Comparison of ENCODE assay signal across 25 mouse cellular contexts in the genomic region with DNA sequence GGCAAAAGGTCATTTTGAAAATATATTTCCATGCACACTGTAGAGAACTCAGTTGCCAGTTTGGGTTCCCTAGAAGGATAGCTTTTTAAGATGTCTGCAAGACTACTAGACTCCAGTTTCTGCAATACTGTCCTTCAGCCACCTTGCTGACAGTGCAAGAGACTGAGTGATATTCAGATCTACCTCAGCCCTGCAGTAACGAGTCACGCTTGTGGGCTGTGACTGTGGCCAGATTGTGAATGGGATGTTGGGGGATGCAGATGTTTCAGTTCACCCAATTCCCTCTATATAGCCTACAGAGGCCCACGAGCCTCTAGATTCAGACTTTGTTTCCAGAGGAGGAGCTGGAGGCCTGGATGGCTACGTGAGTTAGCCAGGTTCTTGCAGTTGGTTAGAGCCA.
DNase-seq lines count a peak whose midpoint lies in the region; ATAC-seq and TF ChIP-seq lines count a peak whose summit lies in the region.
"Had no signal": no experiment of that assay in that cellular context is flagged by ENCODE, and none has a peak within 500 bp of the region (broad histone marks: within the 10 kb centered on the region; RNA-seq: fewer than 3 reads in every experiment).

No protein-coding gene starts in this region.

- no peak overlapping the region for H3K4me2 ChIP-seq in midbrain, embryonic 11.5 days
- no peak overlapping the region for H3K4me2 ChIP-seq in midbrain, postnatal 0 days (ENCODE audit: low read depth, low read length, poor library complexity, severe bottlenecking)
- H3K4me2 ChIP-seq: embryonic facial prominence, embryonic 13.5 days; embryonic facial prominence, embryonic 15.5 days; forebrain, embryonic 13.5 days had no signal

- no peaks in the 10 kb centered on the region for H3K27me3 ChIP-seq in heart, embryonic 10.5 days (ENCODE audit: insufficient read depth, poor library complexity, severe bottlenecking)
- no peaks in the 10 kb centered on the region for H3K27me3 ChIP-seq in midbrain, embryonic 11.5 days (ENCODE audit: control insufficient read depth, insufficient read depth, low read length)
- no peaks in the 10 kb centered on the region for H3K27me3 ChIP-seq in midbrain, postnatal 0 days (ENCODE audit: insufficient read depth, low read length)
- no peaks in the 10 kb centered on the region for H3K27me3 ChIP-seq in MEL (ENCODE audit: control insufficient read depth in 1 of 2, insufficient read depth in 2 of 2, low read length in 2 of 2)
- H3K27me3 ChIP-seq: CH12.LX; embryonic facial prominence, embryonic 13.5 days; embryonic facial prominence, embryonic 15.5 days; forebrain, embryonic 13.5 days had no signal

- 89% methylated on average over 4 of the region's 4 CpGs for WGBS in heart, embryonic 10.5 days
- 82% methylated on average over 4 of the region's 4 CpGs for WGBS in midbrain, embryonic 11.5 days
- 87% methylated on average over 4 of the region's 4 CpGs for WGBS in midbrain, postnatal 0 days
- 85% methylated on average over 4 of the region's 4 CpGs for WGBS in lung, adult 2 months

- TF ChIP-seq EP300 in MEL (IDR thresholded peaks at IDR 0.05; ENCODE audit: low read depth in 1 of 2, low read length in 2 of 2), result no peak

- no peaks in the 10 kb centered on the region for H3K9me3 ChIP-seq in heart, embryonic 10.5 days
- no peaks in the 10 kb centered on the region for H3K9me3 ChIP-seq in midbrain, embryonic 11.5 days (ENCODE audit: control insufficient read depth, low read length)
- H3K9me3 ChIP-seq in midbrain, postnatal 0 days (ENCODE audit: low read length), result no peaks in the 10 kb centered on the region
- H3K9me3 ChIP-seq in MEL (replicated peaks; ENCODE audit: insufficient read depth, low read length), result no peaks in the 10 kb centered on the region
- H3K9me3 ChIP-seq: embryonic facial prominence, embryonic 13.5 days; embryonic facial prominence, embryonic 15.5 days; forebrain, embryonic 13.5 days; G1E had no signal

- peak; percentile 70 for DNase-seq in heart, adult 11 months
- no peak for DNase-seq in heart, embryonic 10.5 days (ENCODE audit: low spot score)
- DNase-seq in midbrain, embryonic 11.5 days (ENCODE audit: low spot score, missing footprints), result peak; percentile 54
- DNase-seq in midbrain, postnatal 0 days (ENCODE audit: low spot score), result no peak
- DNase-seq in MEL (ENCODE audit: low read depth, low spot score), result peak; percentile 37
- DNase-seq in lung, adult 2 months, result no peak
- DNase-seq: adrenal gland, adult 2 months; adrenal gland, postnatal 10 days; adrenal gland, postnatal 25 days; B cell, adult 2 months; cerebellum, adult 11 months; cerebellum, adult 18-20 months; cerebellum, adult 8-10 months; cerebellum, adult 9-11 months; cerebellum, postnatal 14 days; cerebellum, postnatal 36 days; embryo, embryonic 11 days had no signal

- H3K79me2 ChIP-seq in MEL (ENCODE audit: control insufficient read depth, insufficient read depth, low read length, poor library complexity), result no peaks in the 10 kb centered on the region

- no peak overlapping the region for H3K4me3 ChIP-seq in heart, embryonic 10.5 days
- H3K4me3 ChIP-seq in midbrain, embryonic 11.5 days (ENCODE audit: low read depth, low read length), result no peak overlapping the region
- H3K4me3 ChIP-seq in midbrain, postnatal 0 days (ENCODE audit: low read depth, low read length), result no peak overlapping the region
- no peak overlapping the region for H3K4me3 ChIP-seq in MEL (ENCODE audit: control insufficient read depth in 1 of 2, insufficient read depth in 1 of 2, low read depth in 2 of 2, low read length in 2 of 2)
- no peak overlapping the region for H3K4me3 ChIP-seq in lung, adult 2 months (replicated peaks; ENCODE audit: extremely low read depth, low read depth, low read length)
- H3K4me3 ChIP-seq: embryonic facial prominence, embryonic 13.5 days; embryonic facial prominence, embryonic 15.5 days; erythroblast, embryonic 14.5 days; forebrain, embryonic 13.5 days had no signal

- no peaks in the 10 kb centered on the region for H3K4me1 ChIP-seq in heart, embryonic 10.5 days
- H3K4me1 ChIP-seq in midbrain, embryonic 11.5 days (ENCODE audit: control insufficient read depth, insufficient read depth, low read length), result no peaks in the 10 kb centered on the region
- H3K4me1 ChIP-seq in midbrain, postnatal 0 days (ENCODE audit: insufficient read depth, low read length), result no peaks in the 10 kb centered on the region
- peaks cover 8 to 15% of the 10 kb centered on the region in 2 experiments for H3K4me1 ChIP-seq in MEL (ENCODE audit: control insufficient read depth in 1 of 2, insufficient read depth in 2 of 2, low read length in 2 of 2)
- H3K4me1 ChIP-seq in lung, adult 2 months (ENCODE audit: control insufficient read depth, insufficient read depth, low read length), result no peaks in the 10 kb centered on the region
- H3K4me1 ChIP-seq: embryonic facial prominence, embryonic 13.5 days; embryonic facial prominence, embryonic 15.5 days; forebrain, embryonic 13.5 days had no signal

- TF ChIP-seq POLR2A in MEL (IDR thresholded peaks at IDR 0.05; ENCODE audit: control insufficient read depth in 1 of 2, insufficient read depth in 1 of 2, low read depth in 1 of 2, low read length in 2 of 2, poor library complexity in 1 of 2), result no peak
- no peak for TF ChIP-seq POLR2A in lung, adult 2 months (IDR thresholded peaks at IDR 0.05; ENCODE audit: borderline replicate concordance, extremely low read depth, low read depth, low read length)

- no peak for ATAC-seq in midbrain, embryonic 11.5 days (ENCODE audit: low FRiP score)
- no peak for ATAC-seq in midbrain, postnatal 0 days (ENCODE audit: low FRiP score)
- ATAC-seq: CD4-positive, CD25-positive, alpha-beta regulatory T cell, adult 4 months; forebrain, embryonic 13.5 days; forebrain, embryonic 16.5 days had no signal

- TF ChIP-seq RAD21 in MEL (IDR thresholded peaks at IDR 0.05; ENCODE audit: low read depth, low read length), result no peak

- H3K9ac ChIP-seq in midbrain, embryonic 11.5 days (ENCODE audit: low read length), result no peak overlapping the region
- no peak overlapping the region for H3K9ac ChIP-seq in midbrain, postnatal 0 days (replicated peaks; ENCODE audit: low read length, poor library complexity, severe bottlenecking)
- no peak overlapping the region for H3K9ac ChIP-seq in MEL (ENCODE audit: control insufficient read depth, low read depth, low read length, poor library complexity, severe bottlenecking)
- H3K9ac ChIP-seq: embryonic facial prominence, embryonic 13.5 days; embryonic facial prominence, embryonic 15.5 days; forebrain, embryonic 13.5 days had no signal

- no peak overlapping the region for H3K27ac ChIP-seq in heart, embryonic 10.5 days
- no peak overlapping the region for H3K27ac ChIP-seq in midbrain, embryonic 11.5 days (ENCODE audit: low read depth, low read length)
- H3K27ac ChIP-seq in midbrain, postnatal 0 days (ENCODE audit: low read depth, low read length), result no peak overlapping the region
- no peak overlapping the region for H3K27ac ChIP-seq in MEL (ENCODE audit: control insufficient read depth, low read depth, low read length)
- H3K27ac ChIP-seq: embryonic facial prominence, embryonic 13.5 days; embryonic facial prominence, embryonic 15.5 days; forebrain, embryonic 13.5 days had no signal

- TF ChIP-seq CTCF in midbrain, postnatal 0 days (IDR thresholded peaks at IDR 0.05), result no peak
- no peak for TF ChIP-seq CTCF in MEL (IDR thresholded peaks at IDR 0.05 in 2 of 3, conservative IDR thresholded peaks at IDR 0.05 in 1 of 3; ENCODE audit: control insufficient read depth in 1 of 3, insufficient read depth in 1 of 3, low read depth in 2 of 3, low read length in 3 of 3, poor library complexity in 1 of 3, severe bottlenecking in 1 of 3)
- no peak for TF ChIP-seq CTCF in lung, adult 2 months (IDR thresholded peaks at IDR 0.05; ENCODE audit: insufficient read depth, low read length)

- H3K36me3 ChIP-seq in heart, embryonic 10.5 days, result peaks cover 4% of the 10 kb centered on the region; the same call in 1 of the 2 replicates
- no peaks in the 10 kb centered on the region for H3K36me3 ChIP-seq in midbrain, embryonic 11.5 days (ENCODE audit: control insufficient read depth, insufficient read depth, low read length)
- no peaks in the 10 kb centered on the region for H3K36me3 ChIP-seq in midbrain, postnatal 0 days (ENCODE audit: insufficient read depth, low read length)
- peaks cover 0 to 10% of the 10 kb centered on the region in 2 experiments; a peak in 2 of 4 replicates for H3K36me3 ChIP-seq in MEL (ENCODE audit: control insufficient read depth in 1 of 2, insufficient read depth in 2 of 2, low read length in 2 of 2)

TF ChIP-seq in MEL, 35 proteins besides CTCF, POLR2A, EP300 and RAD21:
- TF ChIP-seq TBP (IDR thresholded peaks at IDR 0.05; ENCODE audit: low read depth, low read length), result no peak
- no peak for TF ChIP-seq MAFK (IDR thresholded peaks at IDR 0.05; ENCODE audit: borderline replicate concordance, low read depth, low read length)
- no peak for TF ChIP-seq JUND (IDR thresholded peaks at IDR 0.05; ENCODE audit: low read depth, low read length)
- no peak for TF ChIP-seq CHD1 (IDR thresholded peaks at IDR 0.05; ENCODE audit: low read depth, low read length)
- no peak for TF ChIP-seq MXI1 (IDR thresholded peaks at IDR 0.05; ENCODE audit: low read depth, low read length)
- TF ChIP-seq MYB (IDR thresholded peaks at IDR 0.05; ENCODE audit: low read depth, low read length), result no peak
- no peak for TF ChIP-seq SIN3A (IDR thresholded peaks at IDR 0.05; ENCODE audit: low read length)
- no peak for TF ChIP-seq MEF2A (IDR thresholded peaks at IDR 0.05; ENCODE audit: extremely low read depth, insufficient replicate concordance, low read depth, low read length, poor library complexity, severe bottlenecking)
- TF ChIP-seq ZC3H11A (IDR thresholded peaks at IDR 0.05; ENCODE audit: low read depth, low read length), result no peak
- no peak for TF ChIP-seq NRF1 (IDR thresholded peaks at IDR 0.05; ENCODE audit: insufficient read depth, low read depth, low read length, poor library complexity, severe bottlenecking)
- no peak for TF ChIP-seq UBTF (IDR thresholded peaks at IDR 0.05; ENCODE audit: borderline replicate concordance, insufficient read depth, low read depth, low read length)
- TF ChIP-seq MAX (IDR thresholded peaks at IDR 0.05; ENCODE audit: low read length), result no peak

Comparison
In these comparisons a context has a peak if more than half of its experiments do, and no peak if none do; other contexts are left out.
1. DNase-seq: peak in heart, adult 11 months (single experiment), midbrain, embryonic 11.5 days (single experiment) and MEL (single experiment); none in heart, embryonic 10.5 days (single experiment), midbrain, postnatal 0 days (single experiment) and lung, adult 2 months (single experiment).